Mouse (Mus musculus): Measurements from ENCODE around the gene Ovol2. TPM values are rescaled to one million over a fixed set of nuclear protein-coding genes. Genes with fewer than 3 reads are reported as not detected.

Ovol2 gene
- total RNA-seq, 2 experiments from 2014 or later, result not detected

- DNase-seq, result no peak
- intact Hi-C loops (cut with DNase I), result loop anchor here (5.0 kb wide), 1 partner anchor 258 kb away; the partner anchor contains the start of gene Rrbp1
These were observed 62.1 kb downstream of the Ovol2 start for GRCm38 (mm10) chr2:144269679-144270475.

GRCm38 (mm10) chr2:144269306-144269650, 62.7 kb downstream of the Ovol2 start:
- no peak for DNase-seq
- intact Hi-C loops (cut with DNase I), result loop anchor here (5.0 kb wide), 1 partner anchor 257 kb away; the partner anchor contains the start of gene Rrbp1

- no peak for DNase-seq
- intact Hi-C loops (cut with DNase I), result loop anchor here (5.0 kb wide), 1 partner anchor 256 kb away; the partner anchor contains the start of gene Rrbp1
These were observed 63.3 kb downstream of the Ovol2 start for GRCm38 (mm10) chr2:144268446-144269305.

- DNase-seq, result no peak
- intact Hi-C loops (cut with DNase I), result loop anchor here (5.0 kb wide), 1 partner anchor 255 kb away; the partner anchor contains the start of gene Rrbp1
These were observed 64.3 kb downstream of the Ovol2 start for GRCm38 (mm10) chr2:144267731-144268015.

GRCm38 (mm10) chr2:144267004-144267730, 64.8 kb downstream of the Ovol2 start:
- no peak for DNase-seq
- intact Hi-C loops (cut with DNase I), result loop anchor here (5.0 kb wide), 1 partner anchor 255 kb away; the partner anchor contains the start of gene Rrbp1

GRCm38 (mm10) chr2:144265916-144266683, 65.8 kb downstream of the Ovol2 start:
- DNase-seq, result no peak
- intact Hi-C loops (cut with DNase I), result loop anchor here (5.0 kb wide), 1 partner anchor 254 kb away; the partner anchor contains the start of gene Rrbp1

GRCm38 (mm10) chr2:144265120-144265488, 66.8 kb downstream of the Ovol2 start:
- DNase-seq, result no peak

GRCm38 (mm10) chr2:144264398-144265119, 67.4 kb downstream of the Ovol2 start:
- intact Hi-C loops (cut with DNase I), result loop anchor here (5.0 kb wide), 1 partner anchor 252 kb away; the partner anchor contains the start of gene Rrbp1
- DNase-seq, result no peak

More at GRCm38 (mm10) chr2:144265120-144265488, 66.8 kb downstream of the Ovol2 start:
- intact Hi-C loops (cut with DNase I), result loop anchor here (5.0 kb wide), 1 partner anchor 253 kb away; the partner anchor contains the start of gene Rrbp1

GRCm38 (mm10) chr2:144262837-144263236, 69.1 kb downstream of the Ovol2 start:
- intact Hi-C loops (cut with DNase I), result no loop called here
- no peak for DNase-seq

Other genes starting within 250 kb of the Ovol2 start
- 1 to 10 TPM; 7.2 to 7.3 TPM for gene Mgme1, start 61.5 kb downstream of the Ovol2 start, total RNA-seq (2021)
- 10 to 100 TPM; 37.3 to 46.2 TPM for gene Snx5, start 61.2 kb downstream of the Ovol2 start, total RNA-seq (2021)
- gene Kat14, start 36.8 kb upstream of the Ovol2 start, total RNA-seq (2021), result 10 to 100 TPM; 15.4 to 19.4 TPM
- gene Pet117, start 36.9 kb upstream of the Ovol2 start, total RNA-seq (2021), result 1 to 10 TPM; 4.5 to 5.6 TPM
- under 1 TPM; 0.15 to 0.52 TPM for gene Dzank1, start 195.3 kb upstream of the Ovol2 start, total RNA-seq (2021)
- gene Polr3f, start 195.6 kb upstream of the Ovol2 start, total RNA-seq (2021), result 1 to 10 TPM; 6.6 to 9.6 TPM
- gene Rbbp9, start 218.7 kb upstream of the Ovol2 start, total RNA-seq (2021), result 1 to 10 TPM; 4.6 to 5.1 TPM
- 10 to 100 TPM in 1 of 2 experiments, 1 to 10 TPM in 1; 9.8 to 10.3 TPM for gene Sec23b, start 224.1 kb upstream of the Ovol2 start, total RNA-seq (2021)

Data from gastrocnemius, postnatal 36 days (tissue).